Mouse (Mus musculus): ENCODE data around the gene Chst13. TPM values are rescaled to one million over a fixed set of nuclear protein-coding genes. Genes with fewer than 3 reads are reported as not detected.

Chst13 gene
- polyA plus RNA-seq, 1 experiment from 2014 or later, result 13.9 TPM

Other genes with a start within 250 kb of the Chst13 start
- not detected in 2 replicates for gene Vmn1r49, start 246.7 kb downstream of the Chst13 start, polyA plus RNA-seq (2015; fragmentation: Nextera tagmentation; extraction: Ambion mirVana)
- not detected in 2 replicates for gene Vmn1r50, start 223.8 kb downstream of the Chst13 start, polyA plus RNA-seq (2015; fragmentation: Nextera tagmentation; extraction: Ambion mirVana)
- not detected in 2 replicates for gene Vmn1r51, start 202.6 kb downstream of the Chst13 start, polyA plus RNA-seq (2015; fragmentation: Nextera tagmentation; extraction: Ambion mirVana)
- not detected in 2 replicates for gene Vmn1r52, start 150.4 kb downstream of the Chst13 start, polyA plus RNA-seq (2015; fragmentation: Nextera tagmentation; extraction: Ambion mirVana)
- not detected in 2 replicates for gene V1ra8, start 122.4 kb downstream of the Chst13 start, polyA plus RNA-seq (2015; fragmentation: Nextera tagmentation; extraction: Ambion mirVana)
- gene Vmn1r53, start 100.7 kb downstream of the Chst13 start, polyA plus RNA-seq (2015; fragmentation: Nextera tagmentation; extraction: Ambion mirVana), result not detected in 2 replicates
- gene Vmn1r54, start 78.9 kb downstream of the Chst13 start, polyA plus RNA-seq (2015; fragmentation: Nextera tagmentation; extraction: Ambion mirVana), result not detected in 2 replicates
- 0.10 TPM in 1 of 2 replicates, not detected in the other for gene BC048671, start 24.0 kb downstream of the Chst13 start, polyA plus RNA-seq (2015; fragmentation: Nextera tagmentation; extraction: Ambion mirVana)
- 23.2 and 28.9 TPM in 2 replicates for gene Uroc1, start 8.1 kb upstream of the Chst13 start, polyA plus RNA-seq (2015; fragmentation: Nextera tagmentation; extraction: Ambion mirVana)
- 2.9 and 3.0 TPM in 2 replicates for gene Zxdc, start 44.3 kb upstream of the Chst13 start, polyA plus RNA-seq (2015; fragmentation: Nextera tagmentation; extraction: Ambion mirVana)
- gene Cfap100, start 103.6 kb upstream of the Chst13 start, polyA plus RNA-seq (2015; fragmentation: Nextera tagmentation; extraction: Ambion mirVana), result 0.08 TPM in 1 of 2 replicates, not detected in the other
- 18.4 and 22.4 TPM in 2 replicates for gene Klf15, start 137.4 kb upstream of the Chst13 start, polyA plus RNA-seq (2015; fragmentation: Nextera tagmentation; extraction: Ambion mirVana)
- gene Aldh1l1, start 161.2 kb upstream of the Chst13 start, polyA plus RNA-seq (2015; fragmentation: Nextera tagmentation; extraction: Ambion mirVana), result 32.1 and 39.0 TPM in 2 replicates

Measured in liver, embryonic 15.5 days (tissue).